Mouse (Mus musculus) macrophage (primary cell): ENCODE results near the gene Sh3tc1. TPM values are rescaled to one million over a fixed set of nuclear protein-coding genes. Genes with fewer than 3 reads are reported as not detected.

ENCODE experiments used
- H3K27ac ChIP-seq: fragments of 350-480 bp; formaldehyde crosslinking; 2 replicates; pipeline ENCODE4 v1.9.0; 2021
- H3K36me3 ChIP-seq: fragments of 350-480 bp; formaldehyde crosslinking; 2 replicates; pipeline ENCODE4 v1.9.0; 2021; ENCODE audit errors: inconsistent target
- H3K4me3 ChIP-seq: fragments of 350-480 bp; formaldehyde crosslinking; 2 replicates; pipeline ENCODE4 v1.9.0; 2021; ENCODE audit errors: inconsistent target
- H3K79me2 ChIP-seq: fragments of 350-480 bp; formaldehyde crosslinking; 2 replicates; pipeline ENCODE4 v1.9.0; 2021; ENCODE audit errors: inconsistent target
- WGBS: methylation state at CpG from one replicate; pipeline ENCODE4 v1.1.7; 2026; ENCODE audit warnings: inconsistent platforms; ENCODE audit not compliant: missing documents; 5-methylcytosine and 5-hydroxymethylcytosine counted together
- polyA plus RNA-seq: library from polyadenylated mRNA; stranded (reverse); fragments of 250-400 nt; gene quantifications from 3 replicates; pipeline ENCODE4 v1.2.4, GENCODE M21; 2018; ENCODE audit warnings: inconsistent platforms
- total RNA-seq, 78 experiments: library from RNA; depleted of rRNA; stranded (reverse); fragments of 250-400 nt; gene quantifications; 1 replicate in 9 of 78; 2 replicates in 24 of 78; 3 replicates in 43 of 78; 4 replicates in 2 of 78; pipeline ENCODE4 v1.2.4; 2018; ENCODE audit warnings: inconsistent platforms in 56 of 78

The Sh3tc1 gene
- total RNA-seq (2018; cell fraction: chromatin; rRNA removed): 100 to 1,000 TPM in 2 of 26 experiments, 10 to 100 TPM in 24; 21.1 to 133 (median 76.4) TPM
- 10 to 100 TPM; 10.0 to 25.6 (median 20.3) TPM for total RNA-seq (2018; cell fraction: cytosol; rRNA removed)
- total RNA-seq (2018; cell fraction: nucleus; rRNA removed): 10 to 100 TPM; 23.8 to 71.9 (median 47.0) TPM
- polyA plus RNA-seq: 11.5 to 20.1 TPM (median 15.4 TPM) in 3 replicates

- Histone ChIP-seq H3K4me3 (no peak within 1 kb of the TSS), H3K79me2 (no peaks in the 10 kb centered on the region), H3K27ac (no peak within 1 kb of the TSS), H3K36me3 (no peaks in the 10 kb centered on the region)
- 72% methylated on average over 10 of the region's 10 CpGs for WGBS
These were observed at the start of gene Sh3tc1 for GRCm38 (mm10) chr5:35739536-35740278. Gene Sh3tc1, minus strand, starts transcription at chr5:35739987.

GRCm38 (mm10) chr5:35788719-35789118 lies 48.9 kb upstream of the Sh3tc1 start:
- Histone ChIP-seq H3K36me3 (no peaks in the 10 kb centered on the region), H3K27ac (no peak overlapping the region), H3K79me2 (no peaks in the 10 kb centered on the region), H3K4me3 (no peak overlapping the region)
- WGBS: 87% methylated on average over 6 of the region's 6 CpGs

DNA sequence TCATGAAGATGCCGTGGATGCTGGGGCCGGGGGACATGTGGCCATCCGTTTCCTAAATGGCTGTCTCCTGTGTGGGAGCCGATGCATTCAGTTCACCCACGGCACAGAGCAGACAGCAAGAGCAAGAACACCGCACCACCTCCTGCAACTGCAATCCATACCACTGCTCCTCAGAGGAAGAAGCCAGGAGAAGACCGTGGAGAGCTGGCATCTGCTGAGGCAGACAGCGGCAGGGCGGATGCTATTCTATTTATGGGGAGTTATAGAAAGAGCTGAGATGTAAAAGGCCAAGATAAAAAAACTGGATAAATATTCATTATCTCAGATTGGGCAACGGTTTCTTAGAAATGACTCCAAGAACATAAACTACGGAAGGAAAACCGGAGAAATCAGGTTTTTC lies 48.1 kb upstream of the Sh3tc1 start:
- WGBS: 93% methylated on average over 12 of the region's 12 CpGs

DNA sequence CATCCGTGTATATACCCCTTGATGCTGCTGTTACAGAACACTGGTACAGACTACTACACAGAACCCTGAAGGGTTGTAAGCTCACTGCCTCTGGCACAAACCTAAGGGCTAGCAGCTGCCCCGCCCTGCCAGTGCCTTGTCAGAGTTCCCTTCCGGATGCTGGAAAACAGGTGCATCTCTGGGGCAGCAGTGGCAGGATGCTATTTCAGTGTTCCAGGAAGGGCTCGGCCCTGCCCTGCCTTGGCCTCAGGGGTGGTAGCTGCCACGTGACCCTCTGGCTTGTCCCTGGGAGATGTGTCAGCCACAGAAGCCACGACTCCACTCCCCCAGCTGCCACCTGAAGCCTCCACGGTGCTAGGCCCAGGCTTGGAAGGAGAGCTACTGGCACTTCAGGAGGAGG lies 46.1 kb upstream of the Sh3tc1 start:
- Histone ChIP-seq H3K79me2 (no peaks in the 10 kb centered on the region), H3K36me3 (no peaks in the 10 kb centered on the region), H3K4me3 (no peak overlapping the region), H3K27ac (no peak overlapping the region)
- 64% methylated on average over 7 of the region's 7 CpGs for WGBS

More for the DNA sequence above, 48.1 kb upstream of the Sh3tc1 start:
- Histone ChIP-seq H3K27ac (no peak overlapping the region), H3K4me3 (no peak overlapping the region), H3K36me3 (no peaks in the 10 kb centered on the region), H3K79me2 (no peaks in the 10 kb centered on the region)

GRCm38 (mm10) chr5:35782648-35783180 lies 42.9 kb upstream of the Sh3tc1 start:
- no peak overlapping the region for H3K4me3 ChIP-seq
- H3K27ac ChIP-seq: no peak overlapping the region
- H3K36me3 ChIP-seq: no peaks in the 10 kb centered on the region
- H3K79me2 ChIP-seq: no peaks in the 10 kb centered on the region
- WGBS: 69% methylated on average over 10 of the region's 10 CpGs

DNA sequence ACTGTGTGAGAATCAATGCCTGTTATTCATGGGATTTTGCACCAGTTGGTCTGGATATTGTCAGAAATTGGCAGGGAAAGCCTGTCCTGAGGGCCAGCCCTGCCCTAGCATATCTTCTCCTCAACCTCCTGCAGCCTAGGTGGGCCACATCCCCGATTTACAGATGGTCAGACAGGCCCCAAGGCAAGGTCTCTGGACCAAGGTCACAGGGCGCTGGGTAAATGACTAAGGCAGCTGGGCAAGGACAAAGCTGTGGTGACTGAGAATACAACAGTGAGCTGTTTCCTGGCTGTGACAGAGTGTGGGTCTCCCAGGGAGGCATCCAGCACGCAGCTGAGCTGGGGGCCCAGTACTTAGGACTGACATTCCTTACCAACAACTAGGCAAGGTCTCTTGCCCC lies 41.3 kb upstream of the Sh3tc1 start:
- Histone ChIP-seq H3K79me2 (no peaks in the 10 kb centered on the region), H3K27ac (no peak overlapping the region), H3K36me3 (no peaks in the 10 kb centered on the region), H3K4me3 (no peak overlapping the region)
- WGBS: 86% methylated on average over 3 of the region's 3 CpGs

DNA sequence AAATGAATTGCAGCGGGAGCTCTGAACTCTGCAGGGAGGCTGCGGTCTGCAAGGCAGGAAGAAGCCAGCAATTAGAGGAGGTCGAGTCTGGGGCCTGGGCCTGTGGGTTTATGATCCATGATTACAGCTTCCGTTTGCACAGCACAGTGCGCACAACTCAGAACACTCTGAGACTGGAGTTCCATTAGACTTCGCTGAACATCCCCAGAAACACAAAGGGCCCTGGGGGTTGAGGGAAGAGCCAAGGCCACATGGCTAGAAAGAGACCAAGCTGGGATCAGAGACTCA lies 34.3 kb upstream of the Sh3tc1 start:
- H3K27ac ChIP-seq: no peak overlapping the region
- H3K79me2 ChIP-seq: no peaks in the 10 kb centered on the region
- WGBS: 4% methylated on average over 6 of the region's 6 CpGs
- no peaks in the 10 kb centered on the region for H3K36me3 ChIP-seq
- no peak overlapping the region for H3K4me3 ChIP-seq

- H3K4me3 ChIP-seq: no peak overlapping the region
- no peaks in the 10 kb centered on the region for H3K79me2 ChIP-seq
- H3K36me3 ChIP-seq: no peaks in the 10 kb centered on the region
- no peak overlapping the region for H3K27ac ChIP-seq
- WGBS: 24% methylated on average over 13 of the region's 13 CpGs
These were observed 33.7 kb upstream of the Sh3tc1 start for GRCm38 (mm10) chr5:35773274-35774136.

DNA sequence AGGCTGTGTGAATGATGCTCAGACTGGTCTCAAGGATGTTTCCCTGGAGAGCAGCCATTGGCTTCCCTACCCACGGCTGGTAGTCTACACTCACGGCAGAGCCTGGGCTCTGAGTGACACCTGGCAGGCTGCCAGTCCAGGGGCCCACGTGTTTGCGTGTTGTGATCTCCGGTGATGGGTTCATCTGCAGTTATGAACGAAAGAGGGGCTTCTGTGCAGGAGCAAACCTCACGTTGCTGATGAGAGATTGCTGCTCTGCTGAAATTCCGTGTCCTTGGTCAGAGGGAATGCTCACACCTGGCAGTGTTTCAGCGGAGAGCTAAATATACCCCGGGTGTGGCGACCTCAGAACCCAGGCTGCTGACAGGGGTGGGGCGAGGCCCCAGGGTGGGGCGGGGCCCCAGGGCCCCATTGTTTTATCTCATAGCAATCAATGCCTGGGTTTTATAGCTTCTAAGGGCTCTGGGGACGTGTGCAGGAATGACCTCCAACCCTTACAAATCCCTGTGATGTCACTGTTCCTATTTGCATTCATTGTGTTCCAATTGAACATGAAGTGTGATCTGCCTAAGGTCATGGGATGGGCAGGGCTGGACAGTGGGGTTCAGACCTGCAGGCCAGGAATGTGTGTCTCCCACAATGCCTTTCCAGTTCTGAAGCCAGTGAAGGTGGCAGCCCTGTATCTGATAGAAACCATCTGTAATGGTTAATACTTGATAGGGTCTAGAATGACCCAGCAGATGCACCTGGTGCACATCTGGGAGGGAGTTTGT lies 31.3 kb upstream of the Sh3tc1 start:
- 56% methylated on average over 11 of the region's 14 CpGs for WGBS
- no peaks in the 10 kb centered on the region for H3K36me3 ChIP-seq

DNA sequence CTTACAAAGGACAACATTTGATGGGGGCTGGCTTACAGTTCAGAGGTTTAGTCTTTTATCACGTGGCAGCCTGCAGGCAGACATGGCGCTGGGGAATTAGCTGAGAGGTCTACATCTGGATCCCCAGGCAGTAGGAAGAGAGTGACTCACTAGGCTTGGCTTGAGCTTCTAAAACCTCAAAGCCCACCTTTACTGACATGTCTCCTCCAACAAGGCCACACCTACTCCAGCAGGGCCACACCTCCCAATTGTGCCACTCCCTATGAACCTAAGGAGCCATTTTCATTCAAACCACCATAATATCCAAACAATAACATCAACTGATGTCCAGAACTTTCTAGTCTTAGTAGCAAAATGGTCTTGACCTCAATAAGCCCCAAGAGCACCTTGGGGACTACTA lies 30.5 kb upstream of the Sh3tc1 start:
- 100% methylated on average over 2 of the region's 2 CpGs for WGBS
- H3K27ac ChIP-seq: no peak overlapping the region
- H3K4me3 ChIP-seq: no peak overlapping the region
- no peaks in the 10 kb centered on the region for H3K79me2 ChIP-seq
- no peaks in the 10 kb centered on the region for H3K36me3 ChIP-seq

More for the DNA sequence above, 31.3 kb upstream of the Sh3tc1 start:
- no peak overlapping the region for H3K27ac ChIP-seq
- no peaks in the 10 kb centered on the region for H3K79me2 ChIP-seq
- no peak overlapping the region for H3K4me3 ChIP-seq

- Histone ChIP-seq H3K36me3 (no peaks in the 10 kb centered on the region), H3K27ac (no peak overlapping the region), H3K79me2 (no peaks in the 10 kb centered on the region), H3K4me3 (no peak overlapping the region)
- WGBS: 90% methylated on average over 7 of the region's 7 CpGs
These were observed 29.2 kb upstream of the Sh3tc1 start for GRCm38 (mm10) chr5:35768997-35769396.

DNA sequence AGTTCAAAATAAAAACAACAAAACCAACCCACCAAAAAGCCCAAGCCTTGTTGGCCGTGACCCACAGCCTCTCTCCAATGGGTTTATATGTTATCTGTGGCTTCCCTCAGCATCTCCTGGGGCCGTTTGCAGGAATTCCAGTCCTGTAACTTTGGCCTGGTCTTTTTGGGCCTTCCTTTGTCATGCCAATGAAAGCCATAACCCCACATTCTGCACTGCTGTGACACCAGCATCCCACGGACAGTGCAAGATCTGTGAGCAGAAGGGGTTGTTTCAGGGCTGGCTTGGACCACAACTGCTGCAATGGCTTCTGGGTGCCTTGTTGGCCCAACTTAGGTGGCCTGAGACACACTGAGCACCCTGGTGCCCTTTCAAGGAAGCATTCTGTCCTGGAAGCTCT lies 28.7 kb upstream of the Sh3tc1 start:
- Histone ChIP-seq H3K36me3 (no peaks in the 10 kb centered on the region), H3K4me3 (no peak overlapping the region), H3K27ac (no peak overlapping the region), H3K79me2 (no peaks in the 10 kb centered on the region)
- WGBS: 80% methylated on average over 3 of the region's 3 CpGs

DNA sequence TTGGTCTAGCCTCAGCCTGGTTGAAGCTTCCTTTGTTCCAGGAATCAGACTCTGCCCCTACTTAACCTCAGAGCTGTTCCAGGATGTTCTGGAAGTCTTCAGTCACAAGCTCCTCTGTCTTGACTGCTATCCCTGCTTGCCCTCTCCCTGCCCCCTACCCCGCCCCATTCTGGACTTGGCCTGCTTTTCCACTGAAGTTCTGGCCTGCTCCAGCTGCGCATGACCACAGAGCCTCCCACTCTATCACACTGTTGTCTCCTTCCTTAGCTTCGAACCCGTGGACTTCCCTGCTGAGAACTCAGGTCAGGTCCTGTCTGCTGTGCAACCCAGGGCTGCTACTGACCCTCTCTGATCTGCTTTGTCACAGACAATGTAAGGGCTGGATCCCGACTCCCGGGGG lies 26.1 kb upstream of the Sh3tc1 start:
- Histone ChIP-seq H3K36me3 (no peaks in the 10 kb centered on the region), H3K27ac (no peak overlapping the region), H3K4me3 (no peak overlapping the region), H3K79me2 (no peaks in the 10 kb centered on the region)
- 89% methylated on average over 6 of the region's 6 CpGs for WGBS

GRCm38 (mm10) chr5:35762850-35763249 lies 23.1 kb upstream of the Sh3tc1 start:
- no peak overlapping the region for H3K4me3 ChIP-seq
- H3K36me3 ChIP-seq: no peaks in the 10 kb centered on the region
- no peak overlapping the region for H3K27ac ChIP-seq
- WGBS: 74% methylated on average over 10 of the region's 10 CpGs
- no peaks in the 10 kb centered on the region for H3K79me2 ChIP-seq
